Mouse (Mus musculus): ENCODE measurements around the gene Itpkc. TPM values are rescaled to one million over a fixed set of nuclear protein-coding genes. Genes with fewer than 3 reads are reported as not detected.
"Not testable (repeated sequence)": the region's sequence is repeated elsewhere in the genome, so short reads cannot be mapped to it uniquely, and the experiment has no call there.

The Itpkc gene
- total RNA-seq, 2 experiments from 2014 or later, result 11.7 to 12.6 TPM

GRCm38 (mm10) chr7:27258205-27258899 is 29.9 kb upstream of the Itpkc start, which contains the start of gene Numbl:
Gene Numbl (plus strand): TSS chr7:27258433.
- peak; percentile 86 to 90 for DNase-seq (ENCODE audit: extremely low spot score in 1 of 2, low spot score in 2 of 2)
- Histone ChIP-seq H3K27ac (peak within 1 kb of the TSS; percentile 88), H3K4me3 (peak within 1 kb of the TSS; percentile 87)
- intact Hi-C loops (cut with DNase I), result loop anchor here (1.0 kb wide), 1 partner anchor 30 kb away; the partner anchor contains the start of gene Itpkc
- no peak for TF ChIP-seq CTCF (IDR thresholded peaks at IDR 0.05)

DNA sequence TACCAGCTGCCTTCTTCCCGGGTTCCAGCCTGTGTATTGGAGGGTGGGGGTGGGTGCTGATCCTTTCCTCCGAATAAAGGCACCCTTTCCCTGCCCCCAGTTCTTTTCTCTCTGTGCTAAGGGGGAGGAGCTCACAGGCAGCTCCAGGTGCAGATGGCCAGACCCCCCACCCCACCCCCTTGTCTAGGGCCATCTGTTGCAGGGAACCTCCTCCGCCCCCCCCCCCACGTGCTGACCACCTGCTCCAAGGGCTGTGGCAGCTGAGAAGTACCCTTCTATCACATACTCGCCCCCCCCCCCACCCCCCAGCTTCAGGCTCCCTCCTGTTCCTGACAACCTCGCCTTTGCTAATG is 29.4 kb upstream of the Itpkc start:
- no peak for TF ChIP-seq CTCF (IDR thresholded peaks at IDR 0.05)
- peak overlapping the region; percentile 87 for H3K4me3 ChIP-seq
- intact Hi-C loops (cut with DNase I), result loop anchor here (1.0 kb wide), 2 partner anchors 26 to 30 kb away; partner anchors contain the start of gene Itpkc
- peak overlapping the region; percentile 88 for H3K27ac ChIP-seq
- DNase-seq (ENCODE audit: extremely low spot score in 1 of 2, low spot score in 2 of 2), result no peak

GRCm38 (mm10) chr7:27257046-27257851 is 28.8 kb upstream of the Itpkc start:
- peak overlapping the region; percentile 88 for H3K27ac ChIP-seq
- DNase-seq (ENCODE audit: extremely low spot score in 1 of 2, low spot score in 2 of 2), result peak; percentile 71 to 82
- H3K4me3 ChIP-seq, result peak overlapping the region; percentile 34
- TF ChIP-seq CTCF (IDR thresholded peaks at IDR 0.05), result no peak
- intact Hi-C loops (cut with DNase I), result loop anchor here (1.0 kb wide), 1 partner anchor 25 kb away; no protein-coding TSS in a partner anchor

DNA sequence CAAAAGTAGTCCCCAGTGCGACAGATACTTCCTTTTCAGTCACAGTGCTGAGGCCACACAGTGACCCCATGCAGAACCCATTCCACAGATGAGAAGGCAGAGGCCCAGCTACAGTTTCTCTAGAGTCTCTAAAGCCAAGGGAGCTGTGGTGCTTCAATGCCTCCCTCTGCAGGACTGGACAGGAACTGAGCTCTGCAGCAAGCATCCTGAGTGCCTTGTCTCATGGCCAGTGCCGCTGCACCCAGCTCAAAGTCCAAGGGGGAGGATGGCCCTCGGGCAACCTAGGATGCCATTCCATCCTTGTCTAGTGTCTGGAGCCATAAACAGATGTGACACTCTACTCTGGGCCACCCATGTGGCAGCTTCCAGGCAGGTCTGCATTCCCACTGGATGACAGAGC is 27.3 kb upstream of the Itpkc start:
- TF ChIP-seq CTCF (IDR thresholded peaks at IDR 0.05), result peak; percentile 56
- Histone ChIP-seq H3K4me3 (no peak overlapping the region), H3K27ac (no peak overlapping the region)
- no peak for DNase-seq (ENCODE audit: extremely low spot score in 1 of 2, low spot score in 2 of 2)
- intact Hi-C loops (cut with DNase I), result no loop called here

- no peak for DNase-seq (ENCODE audit: extremely low spot score in 1 of 2, low spot score in 2 of 2)
- intact Hi-C loops (cut with DNase I), result no loop called here
- Histone ChIP-seq H3K4me3 (no peak overlapping the region), H3K27ac (no peak overlapping the region)
- no peak for TF ChIP-seq CTCF (IDR thresholded peaks at IDR 0.05)
Observed at GRCm38 (mm10) chr7:27251946-27252345, 23.5 kb upstream of the Itpkc start.

- Histone ChIP-seq H3K27ac (no peak overlapping the region), H3K4me3 (no peak overlapping the region)
- intact Hi-C loops (cut with DNase I), result no loop called here
- TF ChIP-seq CTCF (IDR thresholded peaks at IDR 0.05), result no peak
- no peak for DNase-seq (ENCODE audit: extremely low spot score in 1 of 2, low spot score in 2 of 2)
Observed at GRCm38 (mm10) chr7:27249928-27250327, 21.5 kb upstream of the Itpkc start.

- no peak overlapping the region for H3K4me3 ChIP-seq
- intact Hi-C loops (cut with DNase I), result no loop called here
- no peak overlapping the region for H3K27ac ChIP-seq
- peak; percentile 56 for TF ChIP-seq CTCF (IDR thresholded peaks at IDR 0.05)
- no peak for DNase-seq (ENCODE audit: extremely low spot score in 1 of 2, low spot score in 2 of 2)
Observed at GRCm38 (mm10) chr7:27249146-27249545, 20.7 kb upstream of the Itpkc start.

DNA sequence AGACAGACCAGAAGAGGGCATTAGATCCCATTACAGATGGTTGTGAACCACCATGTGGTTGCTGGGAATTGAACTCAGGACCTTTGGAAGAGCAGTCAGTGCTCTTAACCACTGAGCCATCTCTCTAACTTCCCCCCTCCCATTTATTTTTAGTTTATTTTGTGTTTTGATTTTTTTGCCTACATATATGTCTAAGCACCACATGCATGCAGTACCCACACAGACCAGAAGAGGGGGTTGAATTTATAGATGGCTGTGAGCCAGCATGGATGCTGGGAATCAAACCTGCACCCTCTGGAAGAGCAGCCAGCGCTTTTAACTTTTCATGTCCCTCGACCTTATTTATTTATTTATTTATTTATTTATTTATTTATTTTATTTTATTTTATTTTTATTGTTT is 15.6 kb upstream of the Itpkc start:
- peak; percentile 55 for TF ChIP-seq CTCF (IDR thresholded peaks at IDR 0.05)
- DNase-seq (ENCODE audit: extremely low spot score in 1 of 2, low spot score in 2 of 2); H3K4me3 ChIP-seq; H3K27ac ChIP-seq; intact Hi-C loops (cut with DNase I): not testable (repeated sequence)

GRCm38 (mm10) chr7:27243211-27243610 is 14.8 kb upstream of the Itpkc start:
- H3K27ac ChIP-seq, result no peak overlapping the region
- no peak for TF ChIP-seq CTCF (IDR thresholded peaks at IDR 0.05)
- H3K4me3 ChIP-seq, result no peak overlapping the region
- intact Hi-C loops (cut with DNase I), result no loop called here
- DNase-seq (ENCODE audit: extremely low spot score in 1 of 2, low spot score in 2 of 2), result no peak

- H3K4me3 ChIP-seq, result no peak overlapping the region
- no peak for DNase-seq (ENCODE audit: extremely low spot score in 1 of 2, low spot score in 2 of 2)
- intact Hi-C loops (cut with DNase I), result no loop called here
- no peak for TF ChIP-seq CTCF (IDR thresholded peaks at IDR 0.05)
- no peak overlapping the region for H3K27ac ChIP-seq
Observed at GRCm38 (mm10) chr7:27238568-27238967, 10.1 kb upstream of the Itpkc start.

- DNase-seq (ENCODE audit: extremely low spot score in 1 of 2, low spot score in 2 of 2), result no peak
- no peak overlapping the region for H3K27ac ChIP-seq
- TF ChIP-seq CTCF (IDR thresholded peaks at IDR 0.05), result peak; percentile 1; the same call in 1 of the 2 replicates
- no peak overlapping the region for H3K4me3 ChIP-seq
- intact Hi-C loops (cut with DNase I), result no loop called here
Observed at GRCm38 (mm10) chr7:27237527-27237926, 9.1 kb upstream of the Itpkc start.

- Histone ChIP-seq H3K27ac (no peak overlapping the region), H3K4me3 (no peak overlapping the region)
- DNase-seq (ENCODE audit: extremely low spot score in 1 of 2, low spot score in 2 of 2), result no peak
- intact Hi-C loops (cut with DNase I), result no loop called here
- no peak for TF ChIP-seq CTCF (IDR thresholded peaks at IDR 0.05)
Observed at GRCm38 (mm10) chr7:27235726-27236125, 7.3 kb upstream of the Itpkc start.

Data from left cerebral cortex, adult 2 months (tissue).